Mouse (Mus musculus): ENCODE measurements around the gene Lmtk2.

Lmtk2 gene

DNA sequence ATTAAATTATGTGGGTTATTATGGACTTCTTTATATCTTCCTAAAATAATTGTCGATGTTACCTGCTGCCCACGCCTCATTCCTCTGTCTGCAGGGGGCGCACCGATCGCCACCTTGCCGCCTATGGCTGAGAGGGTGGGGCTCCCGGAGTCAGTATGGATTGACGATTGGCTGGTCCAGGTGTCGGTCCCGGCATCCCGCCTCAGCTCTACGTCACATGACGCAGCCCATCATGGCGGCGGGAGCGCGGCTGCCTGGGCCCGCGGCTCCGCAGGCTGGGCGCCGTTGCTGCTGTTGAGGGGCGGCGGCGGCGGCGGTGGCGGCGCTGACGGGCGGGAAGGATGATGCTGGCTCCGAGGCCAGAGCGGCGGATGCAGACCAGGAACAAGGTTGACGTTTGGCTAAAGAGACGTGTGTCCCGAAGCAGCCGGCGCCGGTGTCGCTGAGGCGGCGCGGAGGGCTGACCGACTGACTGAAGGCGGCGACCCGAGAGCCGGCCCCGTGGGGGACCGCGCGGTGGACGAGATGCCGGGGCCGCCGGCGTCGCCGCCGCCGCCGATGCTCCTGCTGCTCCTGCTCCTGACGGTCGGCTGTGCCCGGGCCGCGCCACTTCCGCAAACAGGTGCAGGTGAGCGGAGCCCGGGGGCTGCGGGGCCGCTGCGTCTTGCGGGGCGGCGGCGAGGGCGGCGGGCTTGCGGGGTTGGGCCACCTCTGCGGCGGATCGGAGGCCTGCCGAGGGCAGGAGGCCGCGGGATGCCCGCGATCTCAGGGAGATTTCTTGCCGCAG is at the start of gene Lmtk2:
Gene Lmtk2, plus strand, starts transcription at position 288 of the 787 bp plus-strand sequence.
- peak; percentile 97 to 99 for DNase-seq (ENCODE audit: inconsistent age in 2 of 2, low spot score in 1 of 2)

DNA sequence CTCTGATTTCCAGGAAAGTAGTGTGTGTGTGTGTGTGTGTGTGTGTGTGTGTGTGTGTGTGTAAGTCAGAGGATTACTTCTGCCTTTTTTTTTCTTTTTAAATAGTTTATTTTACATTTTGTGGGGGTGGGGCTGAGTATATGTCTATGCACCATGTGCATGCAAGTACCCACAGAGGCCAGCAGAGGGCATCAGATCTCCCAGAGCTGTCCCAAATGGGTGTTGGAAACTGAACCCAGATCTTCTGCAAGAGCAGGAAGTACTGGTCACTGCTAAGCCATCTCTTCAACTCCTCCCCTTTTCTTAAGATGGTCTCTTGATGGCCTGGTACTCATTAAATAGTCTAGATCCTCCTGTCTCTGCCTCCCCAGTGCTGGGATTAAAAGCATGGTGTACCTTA is 49.0 kb upstream of the Lmtk2 start:
- no peak for DNase-seq (ENCODE audit: inconsistent age in 2 of 2, low spot score in 1 of 2)

DNA sequence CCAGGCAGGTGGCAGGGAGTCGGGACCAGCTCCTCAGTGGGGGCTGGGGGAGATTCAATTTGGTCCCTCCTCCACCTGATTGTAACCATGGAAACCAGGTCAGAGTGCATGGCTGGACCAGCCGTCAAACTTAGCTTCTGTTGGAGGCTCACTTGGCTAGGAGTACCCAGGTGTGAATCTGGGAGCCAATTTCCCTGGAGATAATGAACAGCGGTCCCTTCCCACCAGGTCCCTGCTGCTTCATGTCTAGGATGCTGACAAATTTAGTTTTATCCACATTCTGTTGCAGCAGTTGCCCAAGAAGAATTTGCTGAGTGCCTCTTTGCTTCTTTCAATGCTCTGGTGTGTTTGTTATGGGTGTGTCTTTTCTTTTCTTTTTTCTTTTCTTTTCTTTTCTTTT is 46.8 kb upstream of the Lmtk2 start:
- DNase-seq (ENCODE audit: inconsistent age in 2 of 2, low spot score in 1 of 2): no peak

DNA sequence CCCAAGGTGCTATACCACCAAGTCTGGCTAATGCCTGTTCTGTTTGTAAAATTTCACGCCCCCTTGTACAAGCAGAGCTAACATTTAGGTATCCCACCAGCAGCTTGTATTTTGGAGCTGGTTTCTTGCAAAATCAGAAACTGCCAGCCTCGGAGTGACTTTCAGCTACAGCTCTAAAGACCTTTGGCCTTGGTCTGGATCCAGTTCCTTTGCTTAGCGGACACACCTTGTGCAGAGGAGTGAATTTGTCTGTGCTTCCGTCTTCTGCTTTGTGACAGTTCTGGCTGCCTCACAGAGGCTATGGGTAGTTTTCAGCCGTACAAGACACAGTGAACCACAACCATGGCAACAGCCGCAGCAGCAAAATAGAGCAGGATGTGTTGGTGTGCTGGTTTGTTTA is 45.9 kb upstream of the Lmtk2 start:
- DNase-seq (ENCODE audit: inconsistent age in 2 of 2, low spot score in 1 of 2): no peak

DNA sequence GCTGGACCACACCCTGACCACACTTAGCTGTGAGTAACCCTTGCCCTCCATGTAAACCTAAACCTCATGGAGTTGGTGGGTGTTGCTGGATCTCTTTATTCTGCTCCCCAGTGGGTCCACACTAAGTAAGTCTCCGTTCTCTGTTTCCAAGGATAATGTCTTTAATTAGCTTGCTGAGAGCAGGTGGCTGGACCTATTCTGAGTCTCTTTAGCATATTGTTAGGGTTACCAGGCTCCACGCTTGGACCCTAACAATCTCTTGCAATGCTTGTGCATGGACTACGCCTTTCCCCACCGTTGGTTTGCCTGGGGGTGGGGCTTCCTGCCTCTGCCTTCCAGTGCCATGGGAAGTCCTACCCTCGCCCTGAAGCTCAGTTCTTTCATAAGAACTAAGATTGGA is 36.1 kb upstream of the Lmtk2 start:
- no peak for DNase-seq (ENCODE audit: inconsistent age in 2 of 2, low spot score in 1 of 2)

DNA sequence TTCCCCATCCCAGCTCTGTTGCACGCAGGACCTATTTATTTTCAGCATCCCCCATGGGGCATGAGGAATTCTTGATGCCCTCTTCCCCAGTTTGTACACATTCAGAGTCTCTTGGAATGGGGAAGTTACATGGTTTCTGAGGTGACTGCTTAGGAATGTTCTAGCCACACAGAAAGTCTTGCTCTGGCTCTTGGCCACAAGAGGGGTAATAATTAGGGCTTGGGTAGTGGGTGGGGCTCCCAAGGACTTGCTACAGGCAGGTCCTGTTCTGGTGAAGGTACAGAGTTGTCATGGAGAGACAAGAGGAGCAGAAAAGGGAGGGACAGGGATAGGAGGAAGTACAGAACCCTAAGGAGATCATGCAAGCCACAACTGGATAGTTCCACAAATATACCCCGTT is 34.2 kb upstream of the Lmtk2 start:
- DNase-seq (ENCODE audit: inconsistent age in 2 of 2, low spot score in 1 of 2): no peak

DNA sequence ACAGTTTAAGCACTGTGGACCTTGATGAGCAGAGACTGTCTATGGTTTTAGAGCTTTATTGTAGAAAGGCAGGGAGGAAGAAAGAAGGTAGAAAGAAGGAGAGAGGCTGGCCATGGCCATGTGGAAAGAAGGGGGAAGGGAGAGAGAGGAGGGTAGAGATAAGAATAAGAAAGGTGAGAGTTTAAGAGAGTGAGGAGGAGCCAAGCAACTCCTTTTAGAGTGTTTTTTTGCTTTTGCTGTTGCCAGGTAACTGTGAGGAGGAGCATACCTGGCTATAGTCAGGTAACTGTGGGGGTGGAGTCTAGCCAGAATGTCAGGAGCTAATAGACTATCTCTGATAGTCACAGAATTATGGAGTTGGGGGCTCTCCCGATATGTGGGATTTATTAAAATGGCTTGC is 30.2 kb upstream of the Lmtk2 start:
- DNase-seq (ENCODE audit: inconsistent age in 2 of 2, low spot score in 1 of 2): no peak

DNA sequence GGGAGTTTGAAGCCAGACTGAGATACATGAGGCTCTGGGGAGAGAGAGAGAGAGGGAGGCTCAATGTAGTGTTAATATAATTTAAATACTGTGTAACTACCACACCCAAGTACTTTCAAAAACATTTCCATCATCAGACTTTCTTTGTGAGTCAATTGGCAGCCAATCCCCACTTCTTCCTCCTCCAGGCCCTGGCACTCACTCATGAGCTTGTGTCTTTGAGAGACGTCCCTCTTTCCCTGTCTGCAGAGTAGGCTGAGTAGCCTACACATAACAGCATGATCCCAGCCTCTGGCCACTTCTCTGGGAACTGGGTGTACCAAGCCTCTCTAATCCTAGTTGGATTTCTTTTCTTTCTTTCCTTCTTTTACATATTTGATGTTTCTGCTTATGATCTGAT is 29.0 kb upstream of the Lmtk2 start:
- no peak for DNase-seq (ENCODE audit: inconsistent age in 2 of 2, low spot score in 1 of 2)

DNA sequence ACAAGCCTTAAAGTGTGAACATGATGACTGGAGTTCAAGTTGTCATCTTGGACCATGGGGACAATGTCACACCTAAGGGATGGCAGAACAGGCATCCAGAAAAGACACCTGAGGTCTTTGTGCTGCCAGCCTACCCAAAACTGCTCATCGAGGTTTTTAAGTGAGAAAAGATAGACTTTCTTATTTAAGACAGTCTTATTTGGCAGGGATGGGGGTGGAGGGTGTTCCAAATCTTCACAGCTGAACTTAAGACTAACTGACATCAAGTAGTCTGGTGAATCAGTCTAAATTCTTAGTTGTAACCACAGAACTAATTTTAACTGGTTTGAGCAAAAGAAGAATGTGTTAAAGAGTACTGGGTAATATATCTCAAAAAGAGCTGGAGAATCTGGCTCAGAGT is 22.7 kb upstream of the Lmtk2 start:
- no peak for DNase-seq (ENCODE audit: inconsistent age in 2 of 2, low spot score in 1 of 2)

DNA sequence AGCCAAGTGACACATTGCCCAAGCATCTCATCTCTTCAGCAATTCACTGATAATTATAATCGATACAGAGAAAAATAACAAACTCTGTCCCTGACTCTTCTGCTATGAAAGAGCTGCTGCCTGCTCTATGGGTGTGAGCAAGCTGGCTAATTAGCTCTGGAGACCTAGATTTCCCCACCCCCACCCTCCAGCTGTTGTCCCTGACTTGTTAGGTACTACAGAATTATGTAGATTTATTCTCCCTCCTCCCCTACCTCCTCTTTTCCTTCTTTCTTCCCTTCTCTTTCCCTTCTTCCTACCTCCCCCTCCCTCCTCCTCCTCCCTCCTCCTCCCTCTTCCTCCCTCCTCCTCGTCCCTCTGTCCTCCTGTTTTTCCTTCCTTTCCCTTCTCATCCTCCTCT is 19.4 kb upstream of the Lmtk2 start:
- DNase-seq (ENCODE audit: inconsistent age in 2 of 2, low spot score in 1 of 2): no peak

DNA sequence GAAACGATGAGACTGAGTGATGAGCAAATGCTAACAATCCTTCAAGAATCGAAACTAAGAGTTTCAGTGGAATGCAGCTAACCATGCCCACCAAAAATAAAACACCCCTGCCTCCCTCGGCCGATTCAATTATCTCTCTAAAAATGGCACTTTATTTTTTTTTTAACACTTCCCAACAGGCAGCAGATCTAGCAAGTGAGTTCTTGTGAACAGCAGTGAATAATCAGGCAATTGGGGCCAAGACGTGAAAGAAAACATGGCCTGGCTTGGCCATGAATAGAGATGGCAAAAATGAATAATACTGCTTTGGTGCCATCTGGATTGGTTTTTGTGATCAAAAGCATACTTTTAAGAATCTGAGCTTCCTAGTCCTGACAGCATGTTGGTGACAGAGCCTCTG is 18.2 kb upstream of the Lmtk2 start:
- no peak for DNase-seq (ENCODE audit: inconsistent age in 2 of 2, low spot score in 1 of 2)

DNA sequence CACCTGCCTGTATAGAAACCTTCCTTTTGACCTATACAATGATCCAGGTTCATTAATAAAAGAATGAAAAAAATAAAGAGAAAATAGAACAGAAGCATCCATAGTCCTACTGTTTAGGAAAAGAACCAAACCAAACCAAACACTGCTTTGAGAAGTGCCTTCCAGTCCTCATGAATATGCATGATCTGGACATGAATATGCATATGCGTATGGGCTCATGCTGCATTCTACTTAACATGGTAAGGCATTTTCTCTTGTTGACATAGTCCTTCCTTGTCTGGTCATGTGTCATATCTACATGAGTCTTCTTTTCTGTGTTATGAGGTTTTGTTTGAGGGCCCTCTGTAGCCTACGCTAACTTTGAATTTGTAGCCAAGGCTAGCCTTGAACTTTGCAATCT is 16.7 kb upstream of the Lmtk2 start:
- DNase-seq (ENCODE audit: inconsistent age in 2 of 2, low spot score in 1 of 2): no peak

DNA sequence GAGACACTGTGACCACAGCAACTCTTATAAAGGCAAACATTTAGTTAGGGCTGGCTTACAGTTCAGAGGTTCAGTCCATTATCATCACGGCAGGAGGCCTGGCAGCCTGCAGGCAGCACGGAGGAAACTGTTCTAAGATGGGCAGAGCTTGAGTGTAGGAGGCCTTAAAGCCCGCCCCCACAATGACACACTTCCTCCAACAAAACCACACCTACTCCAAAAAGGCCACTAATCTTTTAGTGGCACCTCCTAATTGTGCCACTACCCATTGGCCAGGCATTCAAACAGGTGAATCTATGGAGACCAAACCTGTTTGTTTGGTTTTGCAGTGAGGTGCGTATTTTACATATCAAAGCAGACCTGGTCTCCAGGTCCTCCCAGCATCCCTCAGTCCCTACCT is 16.0 kb upstream of the Lmtk2 start:
- DNase-seq (ENCODE audit: inconsistent age in 2 of 2, low spot score in 1 of 2): no peak

DNA sequence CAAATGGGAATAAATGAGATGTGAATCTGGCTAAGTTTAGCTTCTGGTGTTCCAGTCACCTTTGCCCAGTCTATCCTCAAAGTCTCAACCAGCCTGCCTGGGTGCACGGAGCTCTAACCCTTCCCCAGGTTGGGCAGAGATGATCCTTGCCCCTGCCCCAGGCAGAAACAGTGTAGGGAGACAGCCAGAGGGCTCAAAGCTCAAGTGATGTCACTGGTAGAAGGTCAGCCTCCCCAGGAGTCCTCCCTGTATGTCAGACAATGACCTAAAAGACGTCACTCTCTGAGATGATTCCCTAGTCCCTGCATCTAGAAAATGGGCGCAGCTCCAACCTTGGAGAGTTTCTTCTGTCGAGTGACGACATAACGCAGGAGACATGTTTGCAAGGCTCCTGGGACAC is 14.5 kb upstream of the Lmtk2 start:
- DNase-seq (ENCODE audit: inconsistent age in 2 of 2, low spot score in 1 of 2): no peak

DNA sequence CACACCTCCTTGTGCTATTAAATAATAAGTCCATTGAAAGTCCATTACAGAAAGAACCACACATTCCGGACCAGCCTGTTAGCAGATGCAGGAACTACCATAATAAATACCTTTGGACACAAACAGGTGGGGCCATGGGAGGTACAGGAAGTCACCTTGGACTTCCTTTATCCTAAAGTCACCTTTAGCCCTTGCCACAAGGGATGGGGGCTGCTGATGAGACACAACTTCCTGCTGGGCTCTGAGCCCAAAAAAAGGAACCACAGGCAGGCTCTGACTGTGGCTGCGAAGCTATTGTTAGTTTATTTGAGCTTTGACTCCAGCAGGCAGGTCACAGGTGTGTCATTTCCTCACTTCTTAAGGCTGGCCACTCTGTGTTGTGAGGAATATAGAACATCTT is 13.7 kb upstream of the Lmtk2 start:
- no peak for DNase-seq (ENCODE audit: inconsistent age in 2 of 2, low spot score in 1 of 2)

DNA sequence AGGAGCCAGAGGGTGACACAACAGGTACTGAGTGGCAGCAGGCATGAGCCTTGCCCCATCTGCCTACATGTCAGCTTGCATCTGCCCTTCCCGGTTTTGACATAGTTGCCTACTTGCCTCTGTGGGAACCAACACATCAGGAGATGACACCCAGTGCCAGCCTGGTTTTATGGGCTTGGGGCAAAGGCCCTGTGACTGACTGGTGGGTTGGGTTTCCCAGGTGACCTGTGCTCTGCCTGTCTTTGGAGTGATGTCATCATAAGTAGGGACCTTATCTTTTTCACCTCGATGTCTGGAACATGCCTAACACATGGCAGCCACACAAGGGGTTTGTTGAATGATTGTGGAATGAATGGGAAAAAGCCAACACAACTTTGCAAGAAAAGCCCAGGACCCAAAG is 11.9 kb upstream of the Lmtk2 start:
- DNase-seq (ENCODE audit: inconsistent age in 2 of 2, low spot score in 1 of 2): no peak

DNA sequence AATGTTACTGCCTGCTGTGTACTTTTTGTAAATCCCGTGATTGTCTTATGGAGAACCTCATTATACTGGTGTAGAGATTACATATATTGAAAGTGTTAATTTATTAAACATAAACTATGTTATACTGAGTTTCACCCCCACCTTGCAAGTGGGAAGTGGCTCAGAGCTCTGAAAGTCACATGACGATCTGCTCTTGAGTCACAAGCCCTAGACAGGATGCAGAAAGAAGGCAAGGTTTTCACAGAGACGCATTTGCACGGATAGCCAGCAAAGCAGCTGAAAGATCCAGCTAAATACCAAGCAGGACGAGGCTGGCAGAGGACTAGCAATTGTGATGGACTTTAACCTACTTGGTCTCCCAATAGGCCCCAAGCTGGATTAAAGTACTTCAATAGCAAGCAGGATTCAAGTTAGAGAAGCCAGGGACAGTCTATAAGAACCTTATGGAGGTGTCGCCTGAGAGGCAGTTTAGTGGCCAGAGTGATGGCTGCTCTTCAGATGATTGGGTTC is 4.7 kb upstream of the Lmtk2 start:
- peak in 1 of 2 experiments; percentile 15 for DNase-seq (ENCODE audit: inconsistent age in 2 of 2, low spot score in 1 of 2)

DNA sequence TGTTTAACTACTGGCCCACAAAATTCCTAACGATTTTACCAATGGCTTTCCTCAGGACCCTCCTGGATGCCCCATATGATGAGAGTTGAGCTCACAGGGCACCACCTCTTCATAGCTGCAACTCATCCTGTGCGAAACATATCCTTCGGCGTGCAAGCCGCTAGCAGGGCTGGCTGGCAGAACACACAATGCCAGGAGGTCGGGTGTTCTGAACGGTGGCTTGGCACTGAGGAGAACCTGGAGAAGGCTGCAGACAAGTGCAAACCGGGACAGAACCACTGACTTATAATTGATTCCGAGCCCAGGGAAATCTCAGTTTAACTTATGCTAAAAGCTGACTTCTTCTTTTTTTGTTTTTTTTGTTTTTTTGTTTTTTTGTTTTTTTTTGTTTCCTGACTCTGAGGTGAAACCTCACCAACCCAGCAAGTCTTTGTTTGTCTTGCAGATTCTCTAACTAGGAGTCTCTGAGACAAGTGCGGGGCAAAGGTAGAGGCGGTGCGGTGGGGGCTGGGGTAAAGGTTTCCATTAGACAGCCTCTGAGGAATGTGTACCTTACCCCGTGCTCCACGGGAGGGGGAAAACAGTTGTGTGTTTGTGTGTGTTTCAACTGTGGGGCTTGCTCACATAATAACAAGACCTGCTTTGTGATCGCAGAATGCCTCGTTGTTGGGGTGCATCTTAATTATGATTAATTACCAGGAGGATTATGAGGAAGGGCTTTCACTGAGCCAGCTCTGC is 2.2 kb upstream of the Lmtk2 start:
- no peak for DNase-seq (ENCODE audit: inconsistent age in 2 of 2, low spot score in 1 of 2)

DNA sequence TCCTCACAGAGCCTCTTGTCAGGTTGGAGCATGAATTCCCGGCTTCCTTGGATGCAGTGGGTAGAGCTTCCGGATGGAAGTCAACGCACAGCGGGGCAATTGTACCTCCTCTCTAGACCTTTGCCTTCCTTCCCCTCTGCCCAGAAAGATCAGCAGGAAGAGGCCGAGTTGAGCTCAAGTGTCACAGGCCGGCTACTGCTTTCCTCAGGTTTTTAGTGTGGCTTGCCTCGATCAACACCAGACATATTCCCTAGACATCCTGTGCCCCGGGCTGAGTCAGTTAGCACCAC is 1.7 kb upstream of the Lmtk2 start:
- no peak for DNase-seq (ENCODE audit: inconsistent age in 2 of 2, low spot score in 1 of 2)

DNA sequence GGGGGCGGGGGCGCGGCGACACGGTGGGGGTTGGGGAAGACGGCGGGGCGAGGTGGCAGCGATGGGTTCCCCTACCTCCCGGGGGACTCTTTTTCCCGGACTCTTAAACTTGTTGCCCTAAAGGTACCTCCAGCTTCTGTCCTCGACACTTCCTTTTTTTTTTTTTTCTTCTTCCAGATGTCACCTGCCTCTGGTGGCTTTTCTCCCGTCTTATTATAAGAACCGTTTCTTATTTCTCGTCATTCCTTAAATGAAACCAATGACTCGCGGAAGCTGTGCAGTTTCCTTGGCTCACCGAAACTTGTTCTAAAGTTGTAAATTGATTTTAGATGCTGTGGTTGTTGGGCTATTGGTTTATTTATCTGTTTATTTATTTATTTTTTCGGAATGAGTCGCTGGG is 712 bp downstream of the Lmtk2 start:
- DNase-seq (ENCODE audit: inconsistent age in 2 of 2, low spot score in 1 of 2): peak in 1 of 2 experiments; percentile 38

DNA sequence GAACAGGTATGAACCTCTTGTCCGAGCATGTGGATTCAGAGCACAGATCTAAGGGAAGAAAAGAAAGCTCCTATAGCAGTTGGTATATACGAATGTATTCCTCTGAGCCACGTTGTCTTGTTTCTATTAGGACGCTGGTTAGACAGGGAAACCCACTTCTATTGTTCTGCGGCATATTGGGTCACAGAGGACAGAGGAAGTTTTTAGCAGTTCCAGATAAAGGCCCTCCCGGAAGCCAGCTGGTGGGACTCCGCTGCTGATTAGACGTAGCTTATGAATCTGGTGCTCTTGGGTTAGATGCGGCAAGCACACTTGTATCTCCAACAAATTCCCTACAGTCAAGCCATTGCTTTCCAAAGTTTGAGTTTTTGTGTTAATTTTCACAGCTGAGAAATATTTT is 4.8 kb downstream of the Lmtk2 start:
- peak in 1 of 2 experiments; percentile 37 for DNase-seq (ENCODE audit: inconsistent age in 2 of 2, low spot score in 1 of 2)

DNA sequence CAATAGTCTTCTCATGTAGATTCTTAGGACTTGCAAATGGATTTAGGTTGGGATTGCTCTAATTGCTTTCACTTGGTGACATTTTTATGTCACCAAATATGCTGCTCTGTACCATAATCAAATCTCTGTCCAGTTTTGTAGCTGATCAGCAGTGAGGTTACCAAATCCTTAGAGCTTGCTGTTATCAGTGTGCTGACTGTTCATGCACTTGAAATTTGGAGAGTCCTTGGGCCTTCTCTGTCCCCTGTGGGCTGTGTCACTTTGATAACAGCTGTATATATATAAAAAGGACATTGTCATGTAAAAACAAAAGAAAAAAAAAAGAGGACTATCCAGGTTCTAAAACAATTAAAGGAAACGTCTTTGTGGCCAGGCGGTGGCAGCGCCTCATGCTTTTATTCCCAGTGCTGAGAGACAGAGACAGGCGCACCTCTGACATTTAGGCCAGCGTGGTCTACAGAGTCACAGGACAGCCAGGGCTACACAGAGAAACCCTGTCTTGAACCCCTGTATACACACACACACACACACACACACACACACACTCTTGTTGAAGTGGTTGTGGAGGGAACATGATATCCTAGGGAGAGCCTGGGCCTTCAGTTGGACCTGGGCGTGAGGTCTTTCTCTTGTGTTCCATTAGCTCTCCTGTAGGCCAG is 5.4 kb downstream of the Lmtk2 start:
- DNase-seq (ENCODE audit: inconsistent age in 2 of 2, low spot score in 1 of 2): peak in 1 of 2 experiments; percentile 52
